Mouse (Mus musculus) mouse embryonic stem cell (cell line): Measurements from ENCODE around the gene Rnf126.

ENCODE experiments used
- in situ Hi-C, 2 experiments: fragments of 300-500 bp; cut with MboI; formaldehyde crosslinking; loops; 1 replicate in 1 of 2; 3 replicates in 1 of 2; pipeline ENCODE4 v1.14.3; 2019 to 2020; ENCODE audit warnings: low sequenced_read_pairs in 2 of 2, low pct_unique_long_range_greater_than_20kb in 1 of 2, mixed read lengths in 1 of 2; ENCODE audit not compliant: unreplicated experiment in 1 of 2

The Rnf126 gene

DNA sequence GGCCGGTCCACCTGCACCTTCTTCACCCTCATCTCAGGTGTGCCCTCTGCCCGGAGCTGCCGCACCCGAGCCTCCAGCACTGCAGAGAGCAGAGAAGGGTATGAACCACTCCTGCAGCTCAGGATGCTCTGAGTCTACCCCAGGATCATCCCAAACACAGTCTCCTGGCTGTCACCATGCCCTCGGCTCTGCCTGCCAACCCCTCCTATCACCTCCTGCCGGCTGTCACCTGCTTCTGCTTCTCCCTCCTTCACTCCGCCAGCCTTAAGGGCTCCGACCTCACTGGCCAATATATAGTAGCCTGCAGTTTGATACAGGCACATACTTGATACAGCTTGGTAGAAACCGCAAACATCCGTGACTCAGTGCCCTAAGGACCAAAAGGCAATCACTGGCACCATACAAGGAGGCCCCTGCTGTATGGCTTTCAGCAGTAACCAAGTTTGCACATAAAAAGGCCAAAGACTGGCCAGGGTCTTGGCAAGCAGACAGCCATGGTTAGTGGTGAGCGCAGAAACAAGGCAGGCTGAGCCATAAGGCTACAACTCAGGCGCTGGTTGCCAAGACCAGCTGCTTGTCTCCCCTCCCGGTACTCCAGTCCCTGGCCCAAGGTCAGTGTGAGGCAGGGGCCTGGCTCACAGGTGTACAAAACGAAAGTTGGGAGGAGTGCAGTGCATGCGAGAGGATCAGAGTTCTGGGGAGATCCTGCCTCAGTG lies 22.9 kb downstream of the Rnf126 start:
- in situ Hi-C loops: no loop called here

DNA sequence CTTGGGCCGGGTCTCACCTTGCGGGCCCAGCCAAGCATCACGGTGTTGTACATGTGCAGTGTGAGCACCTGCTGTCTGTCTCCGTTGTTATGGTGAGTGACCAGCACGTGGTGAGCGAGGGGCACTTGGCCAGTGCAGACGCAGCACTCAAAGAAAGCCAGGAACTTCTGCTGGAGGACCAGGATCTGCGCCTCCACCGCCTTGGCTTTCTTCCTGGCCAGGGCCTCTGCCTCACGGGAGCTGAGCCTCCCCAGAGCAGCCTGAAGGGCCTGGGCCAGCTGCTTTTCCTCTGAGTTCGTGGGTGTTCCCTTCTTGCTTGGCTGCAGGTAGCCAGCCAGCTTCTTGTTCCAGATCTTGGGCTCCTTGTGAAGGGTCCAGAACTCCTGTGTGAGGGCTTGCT lies 23.6 kb downstream of the Rnf126 start:
- in situ Hi-C loops: no loop called here

DNA sequence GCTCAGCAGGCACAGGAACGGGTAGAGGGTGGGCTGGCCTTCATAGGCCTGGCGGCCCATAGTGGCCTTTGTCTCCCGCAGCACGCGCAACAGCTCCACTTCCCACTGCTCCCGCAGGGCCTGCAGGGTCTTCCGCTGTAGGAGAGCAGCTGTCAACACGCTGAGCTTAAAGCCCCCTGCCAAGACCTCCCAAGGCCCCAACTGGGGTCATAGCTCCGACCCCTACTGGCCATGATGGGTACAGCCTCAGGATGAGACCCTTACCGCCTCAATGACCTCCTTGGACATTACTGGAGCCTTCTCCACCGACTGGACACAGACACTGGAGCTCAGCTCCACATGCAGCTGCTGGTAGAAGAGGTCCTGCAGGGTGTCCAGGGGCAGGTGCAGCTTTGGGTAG lies 25.9 kb downstream of the Rnf126 start:
- in situ Hi-C loops: no loop called here

DNA sequence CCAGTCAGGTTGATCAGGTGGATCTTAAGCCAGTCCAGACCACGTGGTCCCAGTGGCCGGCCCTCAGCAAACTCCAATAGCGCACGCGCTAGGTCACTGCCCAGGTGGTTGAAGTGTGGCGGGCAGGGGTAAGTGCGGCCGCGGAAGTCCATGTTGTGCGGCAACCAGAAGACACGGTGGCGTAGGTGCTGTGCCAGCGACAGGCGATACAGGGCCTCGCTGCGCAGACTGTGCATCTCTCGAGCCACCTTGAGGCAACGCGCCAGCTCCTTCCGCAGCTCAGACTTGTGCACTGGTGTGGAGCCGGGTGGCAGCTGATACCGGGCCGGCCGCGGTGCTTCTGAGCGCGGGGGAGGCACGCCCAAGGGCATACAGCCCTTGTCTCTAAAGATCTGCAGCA lies 27.5 kb downstream of the Rnf126 start:
- in situ Hi-C loops: no loop called here

DNA sequence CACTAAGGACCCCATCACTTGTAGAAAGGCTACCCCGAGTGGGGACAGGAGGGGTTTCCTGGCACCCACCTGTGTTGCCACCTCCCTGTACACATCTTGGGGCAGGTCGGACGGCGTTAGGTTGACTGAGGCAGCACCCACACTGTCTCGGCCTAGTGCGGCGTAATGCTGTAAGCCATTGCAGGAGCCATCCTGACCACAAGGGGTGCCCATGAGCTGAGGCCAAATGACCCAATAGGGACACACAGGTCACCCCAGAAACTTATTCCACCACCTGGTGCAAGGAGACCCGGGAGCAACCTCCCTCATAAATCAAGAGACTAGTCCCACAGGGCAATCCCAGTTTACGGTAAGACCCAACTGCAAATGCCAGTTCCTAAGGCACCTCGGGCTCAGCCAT lies 28.5 kb downstream of the Rnf126 start:
- in situ Hi-C loops: no loop called here

DNA sequence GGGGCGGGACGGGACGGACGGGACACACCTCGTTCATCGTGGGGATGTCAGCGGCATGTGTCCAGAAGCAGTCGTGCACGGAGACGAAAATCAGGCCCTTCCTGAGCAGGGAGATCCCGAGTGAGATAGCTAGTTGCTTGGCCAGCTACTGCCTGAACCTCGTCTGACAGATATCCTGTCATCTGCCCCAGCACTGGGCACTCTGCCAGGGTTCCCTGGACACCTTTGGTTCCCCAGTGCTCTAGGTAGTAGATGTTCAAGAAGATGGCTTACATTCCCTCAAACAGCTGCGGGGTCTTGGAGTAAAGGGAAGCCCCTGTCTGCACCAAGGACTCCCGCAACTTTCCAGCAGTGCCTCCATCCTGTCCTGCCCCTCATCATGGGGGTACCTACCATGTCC lies 30.0 kb downstream of the Rnf126 start:
- in situ Hi-C loops: no loop called here

DNA sequence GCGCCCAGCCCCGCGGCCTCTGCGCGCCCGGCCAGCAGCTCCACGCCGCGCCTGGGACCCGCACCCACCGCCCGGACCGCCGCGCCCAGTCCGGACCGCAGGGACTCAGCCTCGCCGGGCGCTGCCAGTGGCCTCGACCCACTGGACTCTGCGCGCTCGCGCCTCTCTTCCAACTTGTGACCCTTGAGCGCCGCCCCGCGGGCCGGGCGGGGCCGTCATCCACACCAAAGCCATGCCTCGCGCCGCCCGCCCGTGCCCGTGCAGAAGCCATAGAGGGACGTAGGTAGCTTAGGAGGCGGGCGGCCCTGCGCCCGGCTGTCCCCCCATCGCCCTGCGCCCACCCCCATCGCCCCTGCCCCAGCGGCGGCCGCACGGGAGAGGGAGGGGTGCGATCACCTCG lies 31.4 kb downstream of the Rnf126 start:
- in situ Hi-C loops: no loop called here

DNA sequence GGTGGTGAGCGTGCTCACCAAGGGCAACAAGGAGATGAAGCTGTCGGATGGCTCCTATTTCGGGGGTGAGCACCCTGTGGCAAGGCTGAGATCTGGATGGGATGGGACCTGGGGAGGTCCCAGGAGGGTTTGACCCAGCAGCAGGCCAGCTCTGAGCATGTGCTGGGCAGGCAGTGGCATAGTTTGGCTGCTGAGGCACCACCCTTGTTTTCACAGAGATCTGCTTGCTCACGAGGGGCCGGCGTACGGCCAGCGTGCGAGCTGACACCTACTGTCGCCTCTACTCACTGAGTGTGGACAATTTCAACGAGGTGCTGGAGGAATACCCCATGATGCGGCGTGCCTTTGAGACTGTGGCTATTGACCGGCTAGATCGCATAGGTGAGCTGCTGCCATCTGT lies 32.9 kb downstream of the Rnf126 start:
- in situ Hi-C loops: no loop called here

DNA sequence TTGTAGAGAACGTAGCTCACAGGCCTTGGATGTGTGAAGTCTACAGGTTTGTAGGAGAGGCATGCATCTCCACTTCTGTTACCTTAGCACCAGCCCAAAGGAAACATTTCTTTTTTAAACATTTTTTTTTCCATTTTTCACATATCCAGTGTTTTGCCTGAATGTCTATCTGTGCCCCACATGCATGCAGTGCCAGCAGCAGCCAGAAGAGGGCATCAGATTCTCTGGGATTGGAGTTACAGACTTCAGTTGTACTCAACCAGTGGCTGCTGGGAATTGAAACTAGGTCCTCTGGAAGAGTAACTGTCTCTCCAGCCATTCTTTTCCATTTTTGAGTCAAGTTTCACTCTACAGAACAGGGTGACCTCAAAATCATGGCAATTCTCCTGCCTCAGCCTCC lies 34.3 kb downstream of the Rnf126 start:
- in situ Hi-C loops: no loop called here

DNA sequence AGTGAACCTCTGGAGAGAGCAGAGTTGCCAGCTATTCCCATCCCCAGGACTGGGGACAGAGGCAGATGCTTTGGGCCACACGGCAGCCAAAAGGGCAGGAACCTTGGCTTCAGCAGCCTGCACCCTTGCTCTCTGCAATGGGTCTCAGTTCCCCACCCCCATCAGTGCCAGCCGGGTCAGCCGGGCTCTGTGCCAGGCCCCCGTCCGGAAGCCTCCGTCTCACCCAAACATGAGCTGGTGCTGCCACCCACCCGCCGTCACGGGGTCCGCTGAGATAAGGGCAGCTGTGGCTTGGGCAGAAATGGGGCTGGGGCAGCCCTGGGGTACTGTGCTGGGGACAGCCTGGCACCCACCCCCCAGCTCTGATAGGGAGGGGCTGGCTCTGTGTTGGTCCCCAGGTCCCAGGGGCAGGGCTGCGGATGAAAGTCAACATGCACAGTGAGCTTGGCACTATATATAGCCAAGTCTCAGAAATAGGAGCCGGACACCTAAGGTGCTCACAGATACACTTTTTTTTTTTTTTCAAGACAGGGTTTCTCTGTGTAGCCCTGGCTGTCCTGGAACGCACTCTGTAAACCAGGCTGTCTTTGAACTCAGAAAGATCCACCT lies 37.3 kb downstream of the Rnf126 start:
- in situ Hi-C loops: no loop called here

DNA sequence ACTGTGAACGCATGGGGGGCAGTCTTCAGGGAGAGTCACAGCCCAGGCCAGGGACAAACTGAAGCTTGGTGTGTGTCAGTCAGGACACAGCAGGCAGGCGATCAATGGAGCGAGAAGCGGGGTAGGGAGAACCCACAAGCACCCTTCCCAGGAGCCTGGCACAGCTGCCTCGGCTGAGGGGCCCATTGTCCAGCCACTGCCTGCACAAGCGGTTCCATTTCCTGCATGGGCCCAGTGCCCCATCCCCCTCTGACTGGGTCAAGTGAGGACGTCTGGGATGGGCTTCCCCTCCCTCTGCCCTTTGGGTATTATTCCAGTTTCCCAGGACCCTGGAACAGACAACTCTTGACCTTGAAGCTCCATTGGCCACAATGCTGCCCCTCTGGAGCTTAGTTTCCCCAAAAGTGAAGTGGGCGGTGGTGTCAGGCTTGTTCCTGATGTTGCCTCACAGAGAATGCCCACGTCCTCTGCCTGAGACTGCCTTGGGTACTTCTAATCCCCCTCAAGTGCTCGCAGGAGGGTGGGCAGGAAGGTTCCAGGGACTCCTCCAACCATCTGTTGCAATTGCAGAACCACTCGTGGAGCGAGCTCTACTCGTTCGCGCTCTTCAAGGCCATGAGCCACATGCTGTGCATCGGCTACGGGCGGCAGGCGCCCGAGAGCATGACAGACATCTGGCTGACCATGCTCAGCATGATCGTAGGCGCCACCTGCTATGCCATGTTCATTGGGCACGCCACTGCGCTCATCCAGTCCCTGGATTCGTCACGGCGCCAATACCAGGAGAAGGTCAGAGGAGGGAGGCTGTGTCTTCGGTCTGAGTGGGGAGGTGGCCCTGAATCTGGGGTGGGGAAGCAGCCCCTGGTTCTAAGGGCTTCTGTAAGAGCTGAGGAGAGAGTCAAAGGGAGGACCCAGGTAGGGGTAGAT lies 38.2 kb downstream of the Rnf126 start:
- in situ Hi-C loops: no loop called here

DNA sequence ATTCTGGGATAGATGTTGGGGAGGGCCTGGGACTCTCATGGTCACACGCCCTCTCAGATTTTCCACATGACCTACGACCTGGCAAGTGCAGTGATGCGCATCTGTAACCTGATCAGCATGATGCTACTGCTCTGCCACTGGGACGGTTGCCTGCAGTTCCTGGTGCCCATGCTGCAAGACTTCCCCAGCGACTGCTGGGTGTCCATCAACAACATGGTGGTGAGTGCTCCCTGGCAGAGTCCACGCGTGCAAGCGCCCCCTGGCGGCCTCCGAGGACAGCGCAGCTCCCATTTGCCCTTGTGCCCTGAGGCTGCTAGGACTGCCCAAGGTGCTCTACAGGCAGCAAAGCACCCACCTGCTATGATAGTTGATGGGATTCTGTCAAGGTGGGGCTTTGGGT lies 40.7 kb downstream of the Rnf126 start:
- in situ Hi-C loops: no loop called here

DNA sequence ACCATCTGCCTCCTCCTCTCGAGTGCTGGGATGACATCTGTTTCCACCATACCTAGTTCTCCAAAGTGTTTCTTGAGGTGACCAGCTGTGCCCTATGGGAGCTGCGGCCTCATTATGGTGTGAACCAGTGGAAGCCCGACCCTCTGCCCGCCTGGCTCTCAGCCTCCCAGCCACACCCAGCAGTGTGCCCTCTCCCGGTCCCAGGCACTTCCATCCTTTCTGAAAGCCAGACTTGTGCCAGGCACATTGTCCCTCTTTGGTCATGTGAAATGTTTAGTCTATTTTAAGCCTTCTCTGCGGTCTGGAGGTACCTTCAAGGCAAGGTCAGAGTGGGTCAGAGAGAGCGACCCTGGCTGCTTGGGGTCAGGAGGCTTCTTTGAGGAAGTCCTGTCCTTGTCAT lies 43.1 kb downstream of the Rnf126 start:
- in situ Hi-C loops: no loop called here

DNA sequence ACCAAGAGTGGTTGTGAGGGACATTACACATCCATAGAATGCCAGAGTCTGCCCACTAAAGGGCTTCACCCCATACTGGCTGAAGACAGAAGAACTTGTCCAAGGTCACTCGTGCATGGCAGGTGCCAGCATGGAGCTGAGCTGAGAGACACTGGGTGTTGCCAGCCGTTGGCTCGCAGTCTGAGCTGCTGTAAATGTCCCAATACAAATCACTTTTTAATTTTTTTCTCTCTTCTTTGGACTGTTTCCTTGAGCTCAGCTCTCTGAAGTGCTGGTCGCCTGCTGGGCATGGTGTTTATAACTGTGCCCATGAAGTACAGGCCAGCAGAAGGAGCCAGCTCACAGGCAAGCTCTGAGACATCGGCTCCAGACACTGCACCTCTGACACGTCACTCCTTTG lies 43.7 kb downstream of the Rnf126 start:
- in situ Hi-C loops: no loop called here

DNA sequence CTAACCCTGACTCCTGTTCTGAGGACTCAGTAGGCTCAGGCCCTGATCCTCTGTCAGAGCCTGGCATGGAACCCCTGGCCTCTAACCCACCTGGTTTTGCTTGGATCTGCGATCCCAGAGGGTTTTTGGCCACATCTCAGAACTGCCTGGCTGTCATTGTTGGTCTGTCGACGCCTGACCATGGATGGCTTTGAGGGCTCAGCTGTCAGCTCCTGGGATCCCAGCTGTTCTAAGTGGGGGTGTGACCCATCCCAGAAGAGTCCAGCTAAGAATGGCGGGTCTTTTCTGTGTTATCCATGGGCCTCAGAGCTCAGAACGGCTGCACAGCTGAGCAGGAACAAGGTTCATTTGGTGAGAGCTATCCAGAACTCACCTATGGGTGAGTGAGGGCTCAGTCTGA lies 45.7 kb downstream of the Rnf126 start:
- in situ Hi-C loops: no loop called here

DNA sequence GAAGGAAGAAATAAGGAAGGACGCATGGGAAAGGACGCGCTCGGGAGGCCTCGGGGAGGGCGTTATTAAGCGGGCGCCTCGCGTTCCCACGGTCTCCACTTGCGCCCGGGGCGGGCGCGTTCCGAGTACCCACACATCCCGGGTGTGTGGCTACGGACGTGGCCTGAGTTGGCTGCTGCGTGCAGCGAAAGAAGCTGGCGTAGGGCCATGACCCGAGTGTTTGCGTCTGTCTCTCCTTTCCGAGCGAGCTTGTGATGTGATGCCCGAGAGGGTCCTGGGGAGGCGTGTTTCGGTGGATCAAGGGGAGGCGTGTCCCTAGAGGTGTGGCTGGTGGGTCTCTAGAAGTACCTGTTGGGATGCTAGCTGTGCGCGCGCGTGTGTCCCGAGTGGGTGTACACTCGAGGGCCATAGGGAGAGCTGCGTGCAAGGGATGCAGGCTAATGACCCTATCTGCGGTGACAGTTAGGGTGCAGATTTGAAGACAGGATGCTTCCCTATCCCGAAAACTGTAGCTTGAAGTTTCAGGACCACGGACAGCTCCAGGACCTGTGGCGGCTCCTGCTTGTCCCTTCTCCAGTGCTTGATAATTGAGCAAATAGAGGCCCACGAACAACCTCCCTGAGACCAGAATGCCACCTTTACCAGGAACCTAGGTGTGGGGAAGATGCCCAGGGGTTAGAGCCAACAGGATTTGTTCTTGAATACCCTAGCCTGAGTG lies 49.0 kb downstream of the Rnf126 start:
- in situ Hi-C loops: no loop called here

DNA sequence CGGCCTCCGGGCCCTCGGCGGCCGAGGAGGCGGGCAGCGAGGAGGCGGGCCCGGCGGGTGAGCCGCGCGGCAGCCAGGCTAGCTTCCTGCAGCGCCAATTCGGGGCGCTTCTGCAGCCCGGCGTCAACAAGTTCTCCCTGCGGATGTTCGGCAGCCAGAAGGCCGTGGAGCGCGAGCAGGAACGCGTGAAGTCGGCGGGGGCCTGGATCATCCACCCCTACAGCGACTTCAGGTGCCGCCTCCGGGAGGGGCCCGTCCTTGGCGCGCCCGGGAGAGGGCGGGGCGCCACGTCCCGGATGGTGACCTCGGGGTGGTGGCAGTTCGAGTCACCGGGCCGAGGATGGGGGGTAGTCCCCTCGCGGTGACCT lies 49.8 kb downstream of the Rnf126 start:
- in situ Hi-C loops: no loop called here

DNA sequence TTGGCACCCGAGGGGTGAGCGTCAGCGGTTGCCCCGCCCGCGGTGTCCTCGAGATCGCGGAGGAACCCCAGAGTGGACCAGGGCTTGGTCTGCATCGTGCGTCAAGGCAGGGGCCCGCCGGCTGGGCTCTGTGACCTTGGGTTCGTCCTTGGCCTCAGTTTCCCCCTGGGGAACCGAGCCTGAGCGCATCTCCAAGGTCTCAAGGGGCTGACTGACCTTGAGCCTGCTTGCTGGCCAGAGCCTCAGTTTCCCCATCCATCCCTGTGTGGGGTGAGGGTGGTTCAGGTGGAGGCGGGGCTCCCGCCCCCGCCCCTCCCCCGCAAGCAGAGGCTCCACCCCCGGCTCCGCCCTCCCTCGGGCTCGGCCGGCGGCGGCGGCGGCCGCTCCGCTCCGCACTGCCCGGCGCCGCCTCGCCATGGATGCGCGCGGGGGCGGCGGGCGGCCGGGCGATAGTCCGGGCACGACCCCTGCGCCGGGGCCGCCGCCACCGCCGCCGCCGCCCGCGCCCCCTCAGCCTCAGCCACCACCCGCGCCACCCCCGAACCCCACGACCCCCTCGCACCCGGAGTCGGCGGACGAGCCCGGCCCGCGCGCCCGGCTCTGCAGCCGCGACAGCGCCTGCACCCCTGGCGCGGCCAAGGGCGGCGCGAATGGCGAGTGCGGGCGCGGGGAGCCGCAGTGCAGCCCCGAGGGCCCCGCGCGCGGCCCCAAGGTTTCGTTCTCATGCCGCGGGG lies 50.3 kb downstream of the Rnf126 start, which contains the start of gene Hcn2:
TSS of gene Hcn2 (plus strand) at position 381 of the 734 bp plus-strand sequence.
- in situ Hi-C loops: no loop called here
